Mouse (Mus musculus): ENCODE measurements around the gene Frem3.

The Frem3 gene

GRCm38 (mm10) chr8:80592626-80593025 is 18.3 kb upstream of the Frem3 start:
- Histone ChIP-seq H3K9me3 (ENCODE audit: low read length) (no peaks in the 10 kb centered on the region), H3K27me3 (ENCODE audit: insufficient read depth, low read length) (no peaks in the 10 kb centered on the region), H3K36me3 (ENCODE audit: insufficient read depth, low read length) (no peaks in the 10 kb centered on the region), H3K4me3 (replicated peaks; ENCODE audit: low read length) (no peak overlapping the region), H3K4me1 (replicated peaks; ENCODE audit: low read depth, low read length) (no peaks in the 10 kb centered on the region)
- no peak for TF ChIP-seq CTCF (conservative IDR thresholded peaks at IDR 0.05; ENCODE audit: low read length)
- no peak for TF ChIP-seq NANOG (IDR thresholded peaks at IDR 0.05; ENCODE audit: borderline replicate concordance, low read length)
- TF ChIP-seq POU5F1 (IDR thresholded peaks at IDR 0.05; ENCODE audit: borderline replicate concordance, low read length), result no peak

GRCm38 (mm10) chr8:80600600-80601170 is 10.2 kb upstream of the Frem3 start:
- Histone ChIP-seq H3K27me3 (ENCODE audit: insufficient read depth, low read length) (no peaks in the 10 kb centered on the region), H3K4me1 (replicated peaks; ENCODE audit: low read depth, low read length) (no peaks in the 10 kb centered on the region), H3K4me3 (replicated peaks; ENCODE audit: low read length) (no peak overlapping the region), H3K36me3 (ENCODE audit: insufficient read depth, low read length) (no peaks in the 10 kb centered on the region), H3K9me3 (ENCODE audit: low read length) (no peaks in the 10 kb centered on the region)
- TF ChIP-seq CTCF (conservative IDR thresholded peaks at IDR 0.05; ENCODE audit: low read length) (no peak), NANOG (IDR thresholded peaks at IDR 0.05; ENCODE audit: borderline replicate concordance, low read length) (no peak), POU5F1 (IDR thresholded peaks at IDR 0.05; ENCODE audit: borderline replicate concordance, low read length) (no peak)

- Histone ChIP-seq H3K27me3 (ENCODE audit: insufficient read depth, low read length) (no peaks in the 10 kb centered on the region), H3K36me3 (ENCODE audit: insufficient read depth, low read length) (no peaks in the 10 kb centered on the region), H3K4me1 (replicated peaks; ENCODE audit: low read depth, low read length) (no peaks in the 10 kb centered on the region), H3K4me3 (replicated peaks; ENCODE audit: low read length) (no peak overlapping the region), H3K9me3 (ENCODE audit: low read length) (no peaks in the 10 kb centered on the region)
- TF ChIP-seq NANOG (IDR thresholded peaks at IDR 0.05; ENCODE audit: borderline replicate concordance, low read length), result no peak
- no peak for TF ChIP-seq CTCF (conservative IDR thresholded peaks at IDR 0.05; ENCODE audit: low read length)
- no peak for TF ChIP-seq POU5F1 (IDR thresholded peaks at IDR 0.05; ENCODE audit: borderline replicate concordance, low read length)
Measured at GRCm38 (mm10) chr8:80601886-80602285, 9.0 kb upstream of the Frem3 start.

GRCm38 (mm10) chr8:80607082-80607481 is 3.8 kb upstream of the Frem3 start:
- Histone ChIP-seq H3K36me3 (ENCODE audit: insufficient read depth, low read length) (no peaks in the 10 kb centered on the region), H3K4me3 (replicated peaks; ENCODE audit: low read length) (no peak overlapping the region), H3K9me3 (ENCODE audit: low read length) (no peaks in the 10 kb centered on the region), H3K4me1 (replicated peaks; ENCODE audit: low read depth, low read length) (peaks cover 21% of the 10 kb centered on the region), H3K27me3 (ENCODE audit: insufficient read depth, low read length) (peaks cover 22% of the 10 kb centered on the region)
- no peak for TF ChIP-seq CTCF (conservative IDR thresholded peaks at IDR 0.05; ENCODE audit: low read length)
- no peak for TF ChIP-seq POU5F1 (IDR thresholded peaks at IDR 0.05; ENCODE audit: borderline replicate concordance, low read length)
- no peak for TF ChIP-seq NANOG (IDR thresholded peaks at IDR 0.05; ENCODE audit: borderline replicate concordance, low read length)

GRCm38 (mm10) chr8:80611441-80611751 is 516 bp downstream of the Frem3 start:
- H3K4me3 ChIP-seq (replicated peaks; ENCODE audit: low read length), result peak overlapping the region; percentile 73
- no peaks in the 10 kb centered on the region for H3K9me3 ChIP-seq (ENCODE audit: low read length)
- peaks cover 21% of the 10 kb centered on the region for H3K4me1 ChIP-seq (replicated peaks; ENCODE audit: low read depth, low read length)
- TF ChIP-seq POU5F1 (IDR thresholded peaks at IDR 0.05; ENCODE audit: borderline replicate concordance, low read length) (no peak), CTCF (conservative IDR thresholded peaks at IDR 0.05; ENCODE audit: low read length) (no peak), NANOG (IDR thresholded peaks at IDR 0.05; ENCODE audit: borderline replicate concordance, low read length) (no peak)
- peaks cover 41% of the 10 kb centered on the region for H3K27me3 ChIP-seq (ENCODE audit: insufficient read depth, low read length)
- no peaks in the 10 kb centered on the region for H3K36me3 ChIP-seq (ENCODE audit: insufficient read depth, low read length)

- Histone ChIP-seq H3K4me3 (replicated peaks; ENCODE audit: low read length) (no peak overlapping the region), H3K36me3 (ENCODE audit: insufficient read depth, low read length) (no peaks in the 10 kb centered on the region), H3K9me3 (ENCODE audit: low read length) (no peaks in the 10 kb centered on the region), H3K27me3 (ENCODE audit: insufficient read depth, low read length) (no peaks in the 10 kb centered on the region), H3K4me1 (replicated peaks; ENCODE audit: low read depth, low read length) (peaks cover 5% of the 10 kb centered on the region; the same call in 1 of the 2 replicates)
- TF ChIP-seq POU5F1 (IDR thresholded peaks at IDR 0.05; ENCODE audit: borderline replicate concordance, low read length), result no peak
- no peak for TF ChIP-seq CTCF (conservative IDR thresholded peaks at IDR 0.05; ENCODE audit: low read length)
- no peak for TF ChIP-seq NANOG (IDR thresholded peaks at IDR 0.05; ENCODE audit: borderline replicate concordance, low read length)
Measured at GRCm38 (mm10) chr8:80619787-80620186, 8.9 kb downstream of the Frem3 start.

GRCm38 (mm10) chr8:80647394-80647793 is 36.5 kb downstream of the Frem3 start:
- Histone ChIP-seq H3K36me3 (ENCODE audit: insufficient read depth, low read length) (no peaks in the 10 kb centered on the region), H3K9me3 (ENCODE audit: low read length) (peaks cover 36% of the 10 kb centered on the region)
- TF ChIP-seq NANOG (IDR thresholded peaks at IDR 0.05; ENCODE audit: borderline replicate concordance, low read length), result no peak
- TF ChIP-seq CTCF (conservative IDR thresholded peaks at IDR 0.05; ENCODE audit: low read length), result no peak
- no peak for TF ChIP-seq POU5F1 (IDR thresholded peaks at IDR 0.05; ENCODE audit: borderline replicate concordance, low read length)

GRCm38 (mm10) chr8:80657639-80658038 is 46.8 kb downstream of the Frem3 start:
- no peaks in the 10 kb centered on the region for H3K36me3 ChIP-seq (ENCODE audit: insufficient read depth, low read length)
- TF ChIP-seq POU5F1 (IDR thresholded peaks at IDR 0.05; ENCODE audit: borderline replicate concordance, low read length) (no peak), CTCF (conservative IDR thresholded peaks at IDR 0.05; ENCODE audit: low read length) (no peak), NANOG (IDR thresholded peaks at IDR 0.05; ENCODE audit: borderline replicate concordance, low read length) (no peak)
- H3K4me1 ChIP-seq (replicated peaks; ENCODE audit: low read depth, low read length), result no peaks in the 10 kb centered on the region
- H3K27me3 ChIP-seq (ENCODE audit: insufficient read depth, low read length), result no peaks in the 10 kb centered on the region
- H3K4me3 ChIP-seq (replicated peaks; ENCODE audit: low read length), result no peak overlapping the region
- H3K9me3 ChIP-seq (ENCODE audit: low read length), result no peaks in the 10 kb centered on the region

More at GRCm38 (mm10) chr8:80647394-80647793, 36.5 kb downstream of the Frem3 start:
- Histone ChIP-seq H3K4me3 (replicated peaks; ENCODE audit: low read length) (no peak overlapping the region), H3K27me3 (ENCODE audit: insufficient read depth, low read length) (no peaks in the 10 kb centered on the region), H3K4me1 (replicated peaks; ENCODE audit: low read depth, low read length) (no peaks in the 10 kb centered on the region)

- Histone ChIP-seq H3K36me3 (ENCODE audit: insufficient read depth, low read length) (no peaks in the 10 kb centered on the region), H3K4me1 (replicated peaks; ENCODE audit: low read depth, low read length) (no peaks in the 10 kb centered on the region), H3K9me3 (ENCODE audit: low read length) (no peaks in the 10 kb centered on the region), H3K27me3 (ENCODE audit: insufficient read depth, low read length) (no peaks in the 10 kb centered on the region), H3K4me3 (replicated peaks; ENCODE audit: low read length) (no peak overlapping the region)
- TF ChIP-seq NANOG (IDR thresholded peaks at IDR 0.05; ENCODE audit: borderline replicate concordance, low read length) (no peak), CTCF (conservative IDR thresholded peaks at IDR 0.05; ENCODE audit: low read length) (no peak), POU5F1 (IDR thresholded peaks at IDR 0.05; ENCODE audit: borderline replicate concordance, low read length) (no peak)
Measured at GRCm38 (mm10) chr8:80661055-80661454, 50.2 kb downstream of the Frem3 start.

Measured in E14TG2a.4 (cell line).